Mouse (Mus musculus): ENCODE data around the gene Cldn4. TPM values are rescaled to one million over a fixed set of nuclear protein-coding genes. Genes with fewer than 3 reads are reported as not detected.

Cldn4 gene
- polyA plus RNA-seq (2016; fragmentation: Nextera tagmentation; extraction: Ambion mirVana), result 3.2 and 3.4 TPM in 2 replicates

DNA sequence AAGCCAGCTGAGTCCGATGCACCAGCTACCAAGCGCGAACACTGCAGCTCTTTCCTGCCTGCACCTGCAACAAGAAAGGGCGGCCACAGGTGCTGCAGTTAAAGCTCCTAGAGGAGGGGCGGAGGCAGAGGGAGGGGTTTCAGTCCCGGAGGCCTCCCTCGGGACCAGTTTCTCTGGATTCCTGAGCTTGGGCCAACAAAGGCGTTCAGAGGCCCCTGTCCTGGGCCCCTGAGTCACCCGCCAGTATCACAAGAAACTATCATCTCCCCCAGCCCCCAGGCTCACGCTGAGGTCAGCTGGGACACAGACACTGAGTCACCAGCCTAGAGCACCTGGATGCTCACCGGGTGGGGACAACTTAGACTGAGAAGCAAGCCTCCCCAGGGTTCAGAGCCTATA, at the start of gene Cldn4:
Gene Cldn4, minus strand, starts transcription at position 78 of the 399 bp plus-strand sequence.
- H3K9me3 ChIP-seq (replicated peaks), result no peaks in the 10 kb centered on the region
- peak within 1 kb of the TSS; percentile 30 for H3K4me3 ChIP-seq
- H3K4me1 ChIP-seq, result peaks cover 18% of the 10 kb centered on the region
- H3K27me3 ChIP-seq (ENCODE audit: low read depth, poor library complexity, severe bottlenecking), result peaks cover 49% of the 10 kb centered on the region
- no peak for DNase-seq (ENCODE audit: low spot score)
- H3K27ac ChIP-seq (replicated peaks), result no peak within 1 kb of the TSS; the same call in 1 of the 2 replicates
- no peaks in the 10 kb centered on the region for H3K36me3 ChIP-seq
- WGBS, result 5% methylated on average over 11 of the region's 11 CpGs

DNA sequence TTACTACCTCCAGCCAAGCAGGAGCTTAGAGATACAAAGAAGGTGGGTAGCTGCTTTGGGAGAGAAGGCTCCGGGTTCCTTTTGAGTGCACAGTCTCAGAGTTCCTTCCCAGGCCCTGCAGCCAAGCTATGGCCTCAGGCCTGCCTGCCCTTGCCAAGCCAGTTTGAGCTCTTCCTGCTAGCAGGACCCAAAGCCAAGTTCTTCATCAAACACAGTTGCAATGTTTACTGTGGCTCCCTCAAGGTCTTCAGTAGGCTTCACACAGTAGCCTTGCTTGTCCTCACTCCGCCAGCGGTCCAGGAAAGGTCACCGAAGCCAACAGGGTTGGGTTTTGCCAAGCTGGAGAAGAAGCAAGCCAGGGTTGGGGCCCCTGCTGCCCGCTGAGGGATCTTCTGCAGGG, 45.8 kb upstream of the Cldn4 start:
- H3K4me3 ChIP-seq, result no peak overlapping the region
- H3K27me3 ChIP-seq (ENCODE audit: low read depth, poor library complexity, severe bottlenecking), result peaks cover 31% of the 10 kb centered on the region
- no peaks in the 10 kb centered on the region for H3K9me3 ChIP-seq (replicated peaks)
- H3K36me3 ChIP-seq, result no peaks in the 10 kb centered on the region
- H3K27ac ChIP-seq (replicated peaks), result no peak overlapping the region
- H3K4me1 ChIP-seq, result no peaks in the 10 kb centered on the region
- WGBS, result 87% methylated on average over 5 of the region's 5 CpGs
- DNase-seq (ENCODE audit: low spot score), result no peak

DNA sequence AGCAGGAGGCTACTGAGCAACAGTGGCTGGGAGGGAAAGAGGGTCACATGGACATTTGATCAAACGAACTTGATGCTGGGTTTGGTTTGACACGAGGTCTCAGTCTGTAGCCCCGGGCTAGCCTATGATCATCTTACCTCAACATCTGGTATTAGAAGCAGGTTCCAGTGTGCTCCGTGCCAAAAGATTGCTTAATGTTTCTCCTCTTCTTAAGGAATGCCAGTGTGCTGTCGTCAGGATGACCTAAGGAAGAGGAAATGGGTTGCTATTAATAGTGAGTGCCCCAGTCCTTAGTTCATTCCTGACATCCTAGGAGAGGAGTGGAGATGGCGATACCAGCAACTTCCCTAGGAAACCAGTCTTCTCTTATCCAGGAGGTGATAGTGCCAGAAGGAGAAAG, 43.0 kb upstream of the Cldn4 start:
- peaks cover 60% of the 10 kb centered on the region for H3K27me3 ChIP-seq (ENCODE audit: low read depth, poor library complexity, severe bottlenecking)
- H3K27ac ChIP-seq (replicated peaks), result no peak overlapping the region
- no peaks in the 10 kb centered on the region for H3K9me3 ChIP-seq (replicated peaks)
- peaks cover 26% of the 10 kb centered on the region for H3K4me1 ChIP-seq
- H3K4me3 ChIP-seq, result no peak overlapping the region
- WGBS, result 78% methylated on average over 6 of the region's 6 CpGs
- no peak for DNase-seq (ENCODE audit: low spot score)
- no peaks in the 10 kb centered on the region for H3K36me3 ChIP-seq

DNA sequence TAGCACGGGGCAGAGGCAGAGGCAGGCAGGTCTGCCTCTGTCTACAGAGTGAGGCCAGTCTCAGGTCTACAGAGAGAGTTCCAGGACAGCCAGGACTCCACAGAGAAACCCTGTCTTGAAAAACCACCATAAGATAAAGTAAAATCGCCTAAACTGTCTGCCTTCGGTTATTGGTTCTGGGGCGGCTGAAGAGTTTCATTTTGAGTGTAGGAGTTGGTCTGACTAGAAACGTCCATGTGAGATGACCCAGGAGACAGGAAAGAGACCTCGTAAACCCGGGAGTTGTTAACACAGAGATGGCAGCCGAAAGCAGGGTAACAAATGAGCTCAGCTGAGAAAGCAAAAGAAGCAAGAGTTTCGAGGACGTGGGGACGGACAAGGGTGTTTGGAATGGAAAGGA, 42.4 kb upstream of the Cldn4 start:
- no peak overlapping the region for H3K27ac ChIP-seq (replicated peaks)
- H3K27me3 ChIP-seq (ENCODE audit: low read depth, poor library complexity, severe bottlenecking), result peaks cover 65% of the 10 kb centered on the region
- no peaks in the 10 kb centered on the region for H3K36me3 ChIP-seq
- peaks cover 32% of the 10 kb centered on the region for H3K4me1 ChIP-seq
- DNase-seq (ENCODE audit: low spot score), result no peak
- no peaks in the 10 kb centered on the region for H3K9me3 ChIP-seq (replicated peaks)
- 82% methylated on average over 11 of the region's 11 CpGs for WGBS
- H3K4me3 ChIP-seq, result no peak overlapping the region

DNA sequence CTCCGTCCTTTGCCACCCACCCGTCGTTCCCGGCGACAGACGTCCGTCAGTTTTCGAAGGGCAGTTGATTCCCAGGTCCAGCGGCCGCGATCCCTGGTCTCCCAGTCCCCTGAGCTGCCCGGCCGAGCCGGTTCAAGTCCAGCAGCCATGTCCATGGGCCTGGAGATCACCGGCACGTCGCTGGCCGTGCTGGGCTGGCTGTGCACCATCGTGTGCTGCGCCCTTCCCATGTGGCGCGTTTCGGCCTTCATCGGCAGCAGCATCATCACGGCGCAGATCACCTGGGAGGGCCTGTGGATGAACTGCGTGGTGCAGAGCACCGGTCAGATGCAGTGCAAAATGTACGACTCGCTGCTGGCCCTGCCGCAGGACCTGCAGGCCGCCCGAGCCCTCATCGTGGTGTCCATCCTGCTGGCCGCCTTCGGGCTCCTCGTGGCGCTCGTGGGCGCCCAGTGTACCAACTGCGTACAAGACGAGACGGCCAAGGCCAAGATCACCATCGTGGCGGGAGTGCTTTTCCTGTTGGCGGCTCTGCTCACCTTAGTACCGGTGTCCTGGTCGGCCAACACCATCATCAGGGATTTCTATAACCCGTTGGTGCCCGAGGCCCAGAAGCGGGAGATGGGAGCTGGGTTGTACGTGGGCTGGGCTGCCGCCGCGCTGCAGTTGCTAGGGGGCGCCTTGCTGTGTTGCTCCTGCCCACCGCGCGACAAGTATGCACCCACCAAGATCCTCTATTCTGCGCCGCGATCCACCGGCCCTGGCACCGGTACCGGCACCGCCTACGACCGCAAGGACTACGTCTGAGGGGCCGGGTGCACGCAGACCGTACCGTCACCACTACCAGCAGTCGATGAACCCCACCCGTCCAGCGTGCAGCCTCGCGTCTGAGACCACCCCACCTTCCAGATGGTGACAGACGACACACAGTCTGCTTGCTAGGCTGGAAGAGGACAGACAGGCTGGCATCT, 39.8 kb upstream of the Cldn4 start:
- peaks cover 39% of the 10 kb centered on the region for H3K4me1 ChIP-seq
- no peaks in the 10 kb centered on the region for H3K9me3 ChIP-seq (replicated peaks)
- H3K27me3 ChIP-seq (ENCODE audit: low read depth, poor library complexity, severe bottlenecking), result peaks cover 71% of the 10 kb centered on the region
- peak overlapping the region; percentile 34; the same call in 1 of the 2 replicates for H3K27ac ChIP-seq (replicated peaks)
- peak overlapping the region; percentile 42 for H3K4me3 ChIP-seq
- H3K36me3 ChIP-seq, result no peaks in the 10 kb centered on the region
- peak; percentile 51 for DNase-seq (ENCODE audit: low spot score)
- 4% methylated on average over 79 of the region's 79 CpGs for WGBS

DNA sequence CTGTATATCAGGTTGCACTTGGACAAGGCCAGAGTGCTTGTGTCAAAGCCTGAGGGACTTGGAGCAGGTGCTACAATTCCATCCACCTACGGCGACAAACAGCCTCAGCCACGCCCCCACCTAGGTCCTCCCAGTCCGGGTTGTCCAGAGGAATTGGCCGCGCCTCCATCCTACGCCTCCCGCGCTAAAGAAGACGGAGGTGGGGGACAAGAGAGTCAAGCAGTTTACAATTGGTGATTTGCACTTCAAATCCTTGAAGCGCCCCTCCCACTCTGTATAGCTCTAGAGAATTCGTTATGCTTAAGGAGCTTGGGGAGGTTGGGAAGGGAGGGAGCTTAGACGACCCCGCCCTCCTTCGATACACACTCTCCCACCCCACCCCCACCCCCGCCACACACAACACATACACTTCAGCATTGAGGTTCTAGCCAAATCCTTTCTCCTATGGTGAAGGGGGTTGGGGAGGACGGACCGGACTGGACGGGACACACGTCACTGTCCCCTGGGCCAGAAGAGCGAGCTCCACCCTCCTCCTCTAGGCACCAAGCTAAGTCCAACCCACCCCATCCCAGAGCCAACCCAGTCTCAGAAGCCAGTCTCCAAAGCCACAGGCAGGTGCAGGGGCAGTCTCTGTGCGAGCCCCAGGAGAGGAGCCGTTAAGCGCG, 39.0 kb upstream of the Cldn4 start, which contains the start of gene Cldn3:
Gene Cldn3, plus strand, starts transcription at position 582 of the 665 bp plus-strand sequence.
- 1% methylated on average over 25 of the region's 25 CpGs for WGBS
- Histone ChIP-seq H3K36me3 (no peaks in the 10 kb centered on the region), H3K9me3 (replicated peaks) (no peaks in the 10 kb centered on the region), H3K27me3 (ENCODE audit: low read depth, poor library complexity, severe bottlenecking) (peaks cover 71% of the 10 kb centered on the region), H3K4me1 (peaks cover 39% of the 10 kb centered on the region), H3K4me3 (peak within 1 kb of the TSS; percentile 42), H3K27ac (replicated peaks) (peak within 1 kb of the TSS; percentile 34; the same call in 1 of the 2 replicates)
- DNase-seq (ENCODE audit: low spot score), result no peak

DNA sequence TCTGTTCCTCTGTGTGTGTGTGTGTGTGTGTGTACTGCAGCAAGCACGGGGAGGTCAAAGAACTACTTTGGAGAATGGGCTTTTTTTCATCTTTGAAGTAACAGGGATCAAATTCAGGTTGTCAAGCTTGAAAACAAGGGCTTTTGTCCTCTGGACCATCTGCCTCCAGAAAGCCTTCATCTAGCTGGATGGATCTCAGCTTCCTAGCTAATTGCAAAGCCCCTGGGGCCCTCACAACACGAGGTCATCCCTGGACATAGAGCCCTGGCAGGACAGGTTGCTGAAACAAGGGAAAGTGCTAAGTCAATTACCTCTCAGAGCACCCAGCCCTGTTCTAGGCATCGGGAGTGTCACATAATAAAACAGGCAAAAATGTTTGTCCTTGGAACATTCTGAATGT, 37.0 kb upstream of the Cldn4 start:
- Histone ChIP-seq H3K36me3 (no peaks in the 10 kb centered on the region), H3K27ac (replicated peaks) (peak overlapping the region; percentile 65; the same call in 1 of the 2 replicates), H3K4me1 (peaks cover 39% of the 10 kb centered on the region), H3K9me3 (replicated peaks) (no peaks in the 10 kb centered on the region), H3K4me3 (no peak overlapping the region), H3K27me3 (ENCODE audit: low read depth, poor library complexity, severe bottlenecking) (peaks cover 52% of the 10 kb centered on the region)
- 11% methylated on average over 3 of the region's 3 CpGs for WGBS
- no peak for DNase-seq (ENCODE audit: low spot score)

DNA sequence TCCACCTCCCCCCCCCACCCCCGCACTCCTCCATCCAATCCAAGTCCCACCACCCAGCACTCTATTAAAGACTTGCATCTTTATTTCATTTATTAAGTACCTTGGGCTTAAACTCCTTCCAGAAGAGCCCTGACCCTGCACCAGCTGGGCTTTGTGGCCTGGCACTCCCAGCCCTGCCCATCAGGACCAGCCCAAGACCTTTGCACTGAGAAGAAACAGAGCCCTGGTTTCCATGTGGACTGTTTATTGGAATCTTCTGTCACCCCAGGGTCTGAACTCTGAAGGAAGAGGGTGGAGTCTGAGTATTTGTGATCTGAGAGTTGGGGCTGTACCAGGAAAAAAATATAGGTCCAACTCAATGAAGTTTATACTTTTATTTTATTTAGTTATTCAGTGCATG, 36.4 kb upstream of the Cldn4 start:
- no peaks in the 10 kb centered on the region for H3K36me3 ChIP-seq
- H3K9me3 ChIP-seq (replicated peaks), result no peaks in the 10 kb centered on the region
- H3K4me3 ChIP-seq, result no peak overlapping the region
- peaks cover 39% of the 10 kb centered on the region for H3K4me1 ChIP-seq
- no peak for DNase-seq (ENCODE audit: low spot score)
- 76% methylated on average over 1 of the region's 1 CpGs for WGBS
- peaks cover 45% of the 10 kb centered on the region for H3K27me3 ChIP-seq (ENCODE audit: low read depth, poor library complexity, severe bottlenecking)
- H3K27ac ChIP-seq (replicated peaks), result no peak overlapping the region

DNA sequence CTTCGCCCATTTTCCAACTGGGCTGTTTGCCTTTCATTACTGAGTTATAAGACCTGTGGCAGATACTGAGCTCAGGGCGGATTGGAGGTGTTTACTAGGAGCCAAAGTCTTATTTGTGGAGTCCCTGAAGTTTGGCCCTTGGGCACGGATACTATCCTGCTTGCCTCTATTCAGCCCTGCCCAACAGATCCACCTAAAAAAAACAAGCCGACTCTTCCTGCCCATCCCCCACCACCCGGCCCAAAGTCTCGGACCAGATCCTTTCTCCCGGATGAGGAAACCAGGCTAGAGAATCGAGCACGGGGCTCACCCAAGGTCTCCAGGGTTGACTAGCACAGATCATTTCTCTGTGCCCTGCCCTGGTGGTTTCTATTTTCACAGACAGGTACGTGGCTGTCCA, 34.4 kb upstream of the Cldn4 start:
- H3K27ac ChIP-seq (replicated peaks), result no peak overlapping the region
- H3K4me3 ChIP-seq, result no peak overlapping the region
- DNase-seq (ENCODE audit: low spot score), result no peak
- no peaks in the 10 kb centered on the region for H3K36me3 ChIP-seq
- peaks cover 26% of the 10 kb centered on the region for H3K27me3 ChIP-seq (ENCODE audit: low read depth, poor library complexity, severe bottlenecking)
- WGBS, result 69% methylated on average over 10 of the region's 10 CpGs
- no peaks in the 10 kb centered on the region for H3K9me3 ChIP-seq (replicated peaks)
- H3K4me1 ChIP-seq, result peaks cover 27% of the 10 kb centered on the region

DNA sequence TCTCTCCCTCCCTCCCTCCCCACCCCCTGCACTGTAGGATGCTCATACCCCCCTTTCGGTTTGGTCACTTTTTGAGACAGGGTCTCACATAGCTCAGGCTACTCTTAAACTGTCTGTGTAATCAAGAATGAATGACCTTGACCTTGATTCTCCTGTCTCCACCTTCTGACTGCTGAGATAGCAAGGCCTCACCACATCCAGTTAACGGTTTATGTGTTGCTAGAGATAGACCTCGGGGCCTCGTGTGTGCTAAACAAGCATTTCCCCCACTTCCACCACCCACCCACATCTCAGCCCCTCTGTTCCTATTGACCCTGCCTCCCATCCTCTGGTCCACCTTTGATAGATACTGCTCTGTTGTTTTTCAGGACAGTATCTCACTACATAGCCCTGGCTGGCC, 31.1 kb upstream of the Cldn4 start:
- 78% methylated on average over 4 of the region's 4 CpGs for WGBS
- Histone ChIP-seq H3K27me3 (ENCODE audit: low read depth, poor library complexity, severe bottlenecking) (no peaks in the 10 kb centered on the region), H3K27ac (replicated peaks) (no peak overlapping the region), H3K4me1 (no peaks in the 10 kb centered on the region), H3K4me3 (no peak overlapping the region), H3K9me3 (replicated peaks) (no peaks in the 10 kb centered on the region), H3K36me3 (no peaks in the 10 kb centered on the region)
- DNase-seq (ENCODE audit: low spot score), result no peak

DNA sequence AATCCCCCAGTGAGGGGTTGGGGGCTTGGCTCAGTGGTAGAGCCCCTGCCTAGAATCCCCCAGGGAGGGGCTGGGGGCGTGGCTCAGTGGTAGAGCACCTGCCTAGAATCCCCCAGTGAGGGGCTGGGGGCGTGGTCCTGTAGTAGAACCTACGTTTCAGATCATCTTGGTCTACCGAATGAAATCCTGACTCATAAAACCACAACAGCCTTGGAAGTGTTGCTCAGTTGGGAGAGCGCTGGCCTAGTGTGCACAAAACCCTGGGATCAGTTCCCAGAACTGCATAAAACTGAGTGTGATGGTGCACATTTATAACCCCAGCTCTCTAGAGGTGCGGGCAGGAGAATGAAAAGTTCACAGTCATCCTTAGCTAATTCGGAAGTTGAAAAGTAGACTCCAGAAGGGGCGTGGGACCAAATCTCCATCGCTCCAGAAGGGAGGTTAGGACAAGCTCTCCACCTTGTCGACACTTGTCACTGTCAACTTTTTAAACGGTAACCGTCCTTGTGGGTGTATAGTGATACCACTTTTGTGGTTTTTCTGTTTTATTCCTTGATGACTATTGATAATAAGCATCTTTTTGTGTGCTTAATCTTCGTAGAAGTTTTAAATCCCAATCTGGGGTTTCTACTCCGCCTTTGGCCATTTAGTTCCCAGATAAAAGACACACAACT, 30.0 kb upstream of the Cldn4 start:
- H3K4me1 ChIP-seq, result no peaks in the 10 kb centered on the region
- 88% methylated on average over 14 of the region's 14 CpGs for WGBS

DNA sequence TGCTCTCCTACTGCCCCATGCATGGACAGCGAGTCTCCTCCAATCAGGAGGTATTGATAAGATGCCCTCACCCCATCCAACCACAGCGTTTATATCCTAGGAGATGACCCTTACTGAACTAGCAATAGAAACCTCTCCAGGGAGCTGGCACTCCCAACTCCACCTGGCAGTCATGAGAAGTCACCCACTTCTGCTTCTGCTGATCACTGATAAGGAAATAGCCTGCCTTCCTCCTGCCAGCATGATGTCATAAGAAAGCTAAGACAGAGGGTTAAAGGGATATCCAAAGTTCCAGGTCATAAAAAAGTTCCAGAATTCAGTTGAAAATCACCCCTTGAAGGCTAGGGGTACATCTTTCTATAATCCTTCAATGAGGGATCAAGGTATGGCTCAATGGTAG, 29.4 kb upstream of the Cldn4 start:
- no peak for DNase-seq (ENCODE audit: low spot score)
- H3K27me3 ChIP-seq (ENCODE audit: low read depth, poor library complexity, severe bottlenecking), result no peaks in the 10 kb centered on the region
- H3K4me1 ChIP-seq, result no peaks in the 10 kb centered on the region
- no peak overlapping the region for H3K4me3 ChIP-seq
- H3K9me3 ChIP-seq (replicated peaks), result no peaks in the 10 kb centered on the region
- 94% methylated on average over 2 of the region's 2 CpGs for WGBS
- no peaks in the 10 kb centered on the region for H3K36me3 ChIP-seq
- H3K27ac ChIP-seq (replicated peaks), result no peak overlapping the region

More for the DNA sequence above, 30.0 kb upstream of the Cldn4 start:
- no peak for DNase-seq (ENCODE audit: low spot score)
- Histone ChIP-seq H3K4me3 (no peak overlapping the region), H3K27ac (replicated peaks) (no peak overlapping the region), H3K36me3 (no peaks in the 10 kb centered on the region), H3K27me3 (ENCODE audit: low read depth, poor library complexity, severe bottlenecking) (no peaks in the 10 kb centered on the region), H3K9me3 (replicated peaks) (no peaks in the 10 kb centered on the region)

All from midbrain, embryonic 10.5 days (tissue).